Mouse (Mus musculus): ENCODE measurements around the gene Tbk1. TPM values are rescaled to one million over a fixed set of nuclear protein-coding genes. Genes with fewer than 3 reads are reported as not detected.

Gene Tbk1
- total RNA-seq, 1 experiment, result 25.7 TPM

Other genes with a start within 250 kb of the Tbk1 start
- 0.45 and 0.58 TPM in 2 replicates for gene Tbc1d30, start 235.5 kb downstream of the Tbk1 start, total RNA-seq (2012; rRNA removed)
- 61.0 and 79.8 TPM in 2 replicates for gene Gns, start 221.7 kb downstream of the Tbk1 start, total RNA-seq (2012; rRNA removed)
- 11.9 and 13.1 TPM in 2 replicates for gene Rassf3, start 110.4 kb downstream of the Tbk1 start, total RNA-seq (2012; rRNA removed)
- gene Xpot, start 39.5 kb upstream of the Tbk1 start, total RNA-seq (2012; rRNA removed), result 128 and 129 TPM in 2 replicates
- 0.13 and 0.21 TPM in 2 replicates for gene D930020B18Rik, start 54.8 kb upstream of the Tbk1 start, total RNA-seq (2012; rRNA removed)
- gene BC048403, start 153.2 kb upstream of the Tbk1 start, total RNA-seq (2012; rRNA removed), result 5.2 and 8.6 TPM in 2 replicates

Data from ES-E14 (cell line).